Mouse (Mus musculus) CH12F3 (cell line): ENCODE data around the gene St3gal6.

Experiments used
- in situ Hi-C: fragments of 300-500 bp; cut with MboI; formaldehyde crosslinking; loops from 2 replicates; pipeline ENCODE4 v1.14.3; 2020; ENCODE audit warnings: low sequenced_read_pairs

St3gal6 gene

GRCm38 (mm10) chr16:58521900-58522299, 2.1 kb downstream of the St3gal6 start:
- in situ Hi-C loops = loop anchor here (10.0 kb wide), 1 partner anchor 103 kb away; no protein-coding TSS in a partner anchor

GRCm38 (mm10) chr16:58521182-58521581, 2.9 kb downstream of the St3gal6 start:
- in situ Hi-C loops = loop anchor here (10.0 kb wide), 1 partner anchor 104 kb away; no protein-coding TSS in a partner anchor

- in situ Hi-C loops = loop anchor here (10.0 kb wide), 1 partner anchor 104 kb away; no protein-coding TSS in a partner anchor
These were observed 3.6 kb downstream of the St3gal6 start for GRCm38 (mm10) chr16:58520457-58520856.

GRCm38 (mm10) chr16:58519650-58520073, 4.4 kb downstream of the St3gal6 start:
- in situ Hi-C loops = loop anchor here (10.0 kb wide), 1 partner anchor 105 kb away; no protein-coding TSS in a partner anchor

- in situ Hi-C loops = no loop called here
These were observed 6.9 kb downstream of the St3gal6 start for GRCm38 (mm10) chr16:58516960-58517798.

GRCm38 (mm10) chr16:58516161-58516560, 7.9 kb downstream of the St3gal6 start:
- in situ Hi-C loops = no loop called here

- in situ Hi-C loops = no loop called here
These were observed 9.5 kb downstream of the St3gal6 start for GRCm38 (mm10) chr16:58514565-58514964.

GRCm38 (mm10) chr16:58513755-58514154, 10.3 kb downstream of the St3gal6 start:
- in situ Hi-C loops = no loop called here

GRCm38 (mm10) chr16:58512887-58513286, 11.2 kb downstream of the St3gal6 start:
- in situ Hi-C loops = no loop called here

- in situ Hi-C loops = no loop called here
These were observed 11.8 kb downstream of the St3gal6 start for GRCm38 (mm10) chr16:58512181-58512761.

- in situ Hi-C loops = no loop called here
These were observed 19.1 kb downstream of the St3gal6 start for GRCm38 (mm10) chr16:58504945-58505344.

GRCm38 (mm10) chr16:58502566-58502965, 21.5 kb downstream of the St3gal6 start:
- in situ Hi-C loops = no loop called here

GRCm38 (mm10) chr16:58501760-58502301, 22.2 kb downstream of the St3gal6 start:
- in situ Hi-C loops = no loop called here

GRCm38 (mm10) chr16:58499650-58500049, 24.4 kb downstream of the St3gal6 start:
- in situ Hi-C loops = no loop called here

GRCm38 (mm10) chr16:58499172-58499584, 24.9 kb downstream of the St3gal6 start:
- in situ Hi-C loops = no loop called here

- in situ Hi-C loops = no loop called here
These were observed 25.9 kb downstream of the St3gal6 start for GRCm38 (mm10) chr16:58497886-58498713.

GRCm38 (mm10) chr16:58496791-58497190, 27.3 kb downstream of the St3gal6 start:
- in situ Hi-C loops = no loop called here

GRCm38 (mm10) chr16:58487861-58488260, 36.2 kb downstream of the St3gal6 start:
- in situ Hi-C loops = no loop called here

- in situ Hi-C loops = no loop called here
These were observed 41.7 kb downstream of the St3gal6 start for GRCm38 (mm10) chr16:58482296-58482695.

- in situ Hi-C loops = no loop called here
These were observed 42.2 kb downstream of the St3gal6 start for GRCm38 (mm10) chr16:58481906-58482270.
